Mouse (Mus musculus) kidney, postnatal 0 days (tissue): ENCODE measurements around the gene Cox6a1. TPM values are rescaled to one million over a fixed set of nuclear protein-coding genes. Genes with fewer than 3 reads are reported as not detected.

Experiments used
- ATAC-seq: fragments of 200-750 bp; cut with Nextera tagmentation; replicated peaks from 2 replicates; pipeline ENCODE4 v1.8.0; 2017; ENCODE audit warnings: low read depth, moderate number of reproducible peaks, moderate TSS enrichment, moderate library complexity; ENCODE audit not compliant: low FRiP score
- DNase-seq: peaks from one replicate; pipeline ENCODE4 v3.0.0-alpha.2; 2016; ENCODE audit warnings: low spot score
- H3K27ac ChIP-seq: fragments of 300-500 bp; sonication (generic); 2 replicates; pipeline ENCODE4 v1.5.1; 2014; ENCODE audit warnings: mild to moderate bottlenecking
- H3K27me3 ChIP-seq: fragments of 300-500 bp; sonication (generic); 2 replicates; pipeline ENCODE4 v1.6.1; 2014; ENCODE audit warnings: low read length, mixed read lengths; ENCODE audit not compliant: insufficient read depth
- H3K36me3 ChIP-seq: fragments of 300-500 bp; sonication (generic); 2 replicates; pipeline ENCODE4 v1.6.1; 2014; ENCODE audit warnings: low read length, mixed read lengths; ENCODE audit not compliant: insufficient read depth
- H3K4me1 ChIP-seq: fragments of 300-500 bp; sonication (generic); replicated peaks from 2 replicates; pipeline ENCODE4 v1.6.1; 2014; ENCODE audit warnings: antibody characterized with exemption, low read length, mixed read lengths; ENCODE audit not compliant: insufficient read depth
- H3K4me2 ChIP-seq: fragments of 300-500 bp; sonication (generic); 2 replicates; pipeline ENCODE4 v1.6.1; 2014; ENCODE audit warnings: mild to moderate bottlenecking, low read length, moderate library complexity, mixed read lengths
- H3K4me3 ChIP-seq: fragments of 300-500 bp; sonication (generic); replicated peaks from 2 replicates; pipeline ENCODE4 v1.5.1; 2014; ENCODE audit warnings: low read depth, low read length
- H3K9ac ChIP-seq: fragments of 300-500 bp; sonication (generic); 2 replicates; pipeline ENCODE4 v1.6.1; 2014; ENCODE audit warnings: low read depth, low read length
- H3K9me3 ChIP-seq: fragments of 300-500 bp; sonication (generic); replicated peaks from 2 replicates; pipeline ENCODE4 v1.6.1; 2016; ENCODE audit warnings: low read length, inconsistent platforms, mixed read lengths
- CTCF ChIP-seq: IDR thresholded peaks from 2 replicates; pipeline ENCODE4 v1.5.1; 2016; ENCODE audit warnings: antibody characterized with exemption, low read depth, mild to moderate bottlenecking, moderate library complexity
- WGBS: fragments of 180-500 bp; shearing (Covaris S2); extraction: QIAGEN DNeasy Blood & Tissue Kit; methylation state at CpG from one replicate; pipeline ENCODE4 v1.1.7; 2014; 5-methylcytosine and 5-hydroxymethylcytosine counted together
- polyA plus RNA-seq: library from polyadenylated mRNA; unstranded; fragments of >200 nt; fragmentation: Nextera tagmentation; extraction: Ambion mirVana; gene quantifications from 2 replicates; pipeline ENCODE4 v1.2.1, GENCODE M21; 2015

The Cox6a1 gene
- polyA plus RNA-seq, 1 experiment from 2014 or later = 1,635 TPM

- H3K27me3 ChIP-seq = no peaks in the 10 kb centered on the region
- under 1% methylated on average over 46 of the region's 46 CpGs for WGBS
- H3K4me3 ChIP-seq = peak overlapping the region; percentile 79
- H3K27ac ChIP-seq = peak overlapping the region; percentile 95
- H3K9ac ChIP-seq = peak overlapping the region; percentile 84
- peak; percentile 93 for DNase-seq
- peak overlapping the region; percentile 70 for H3K4me2 ChIP-seq
- no peaks in the 10 kb centered on the region for H3K9me3 ChIP-seq
- TF ChIP-seq CTCF = peak; percentile 56
- peaks cover 21% of the 10 kb centered on the region for H3K36me3 ChIP-seq
- ATAC-seq = no peak; the same call in 1 of the 2 replicates
- peaks cover 13% of the 10 kb centered on the region; the same call in 1 of the 2 replicates for H3K4me1 ChIP-seq
Measured at GRCm38 (mm10) chr5:115300035-115300744, 48.6 kb downstream of the Cox6a1 start.

DNA sequence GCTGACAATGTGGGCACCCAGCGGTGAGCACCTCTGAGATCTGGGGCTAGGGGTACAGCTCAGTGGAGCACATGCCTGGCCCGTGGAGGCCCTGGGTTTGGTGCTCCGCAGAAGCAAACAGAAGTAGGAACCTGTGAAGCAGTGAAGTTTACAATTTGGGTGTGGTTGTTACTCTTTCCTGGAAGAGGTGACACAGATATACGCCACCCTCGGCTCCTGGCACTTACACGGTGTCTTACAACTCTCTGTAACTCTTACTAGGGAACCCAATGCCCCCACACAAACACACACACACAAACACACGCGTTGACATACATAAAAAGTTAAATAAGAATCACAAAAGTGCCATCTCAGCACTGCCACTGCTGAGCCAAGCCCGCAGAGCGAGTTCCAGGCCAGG lies 52.4 kb downstream of the Cox6a1 start:
- Histone ChIP-seq H3K9me3 (no peaks in the 10 kb centered on the region), H3K9ac (no peak overlapping the region), H3K4me1 (peaks cover 13% of the 10 kb centered on the region; the same call in 1 of the 2 replicates), H3K4me2 (no peak overlapping the region), H3K4me3 (no peak overlapping the region), H3K36me3 (peaks cover 28% of the 10 kb centered on the region), H3K27me3 (no peaks in the 10 kb centered on the region), H3K27ac (no peak overlapping the region)
- no peak for TF ChIP-seq CTCF
- 77% methylated on average over 10 of the region's 10 CpGs for WGBS
- DNase-seq (no peak), ATAC-seq (no peak)

Other genes starting within 250 kb of the Cox6a1 start
- gene Acads, start 229.6 kb downstream of the Cox6a1 start, polyA plus RNA-seq = 105 and 117 TPM in 2 replicates
- 40.8 and 42.7 TPM in 2 replicates for gene Unc119b, start 214.0 kb downstream of the Cox6a1 start, polyA plus RNA-seq
- gene Mlec, start 190.8 kb downstream of the Cox6a1 start, polyA plus RNA-seq = 43.6 and 44.4 TPM in 2 replicates
- 0.87 and 1.2 TPM in 2 replicates for gene Cabp1, start 154.6 kb downstream of the Cox6a1 start, polyA plus RNA-seq
- gene Pop5, start 113.1 kb downstream of the Cox6a1 start, polyA plus RNA-seq = 160 and 161 TPM in 2 replicates
- gene Rnf10, start 76.1 kb downstream of the Cox6a1 start, polyA plus RNA-seq = 120 and 124 TPM in 2 replicates
- gene Coq5, start 69.3 kb downstream of the Cox6a1 start, polyA plus RNA-seq = 44.7 and 46.6 TPM in 2 replicates
- gene Dynll1, start 48.0 kb downstream of the Cox6a1 start, polyA plus RNA-seq = 1,395 and 1,475 TPM in 2 replicates
- 234 and 251 TPM in 2 replicates for gene Srsf9, start 21.8 kb downstream of the Cox6a1 start, polyA plus RNA-seq
- gene Gatc, start 7.8 kb downstream of the Cox6a1 start, polyA plus RNA-seq = 19.8 and 20.8 TPM in 2 replicates
- gene Triap1, start 7.8 kb downstream of the Cox6a1 start, polyA plus RNA-seq = 58.7 and 59.0 TPM in 2 replicates
- gene Msi1, start 80.6 kb upstream of the Cox6a1 start, polyA plus RNA-seq = 12.4 and 13.3 TPM in 2 replicates
- gene Pla2g1b, start 117.3 kb upstream of the Cox6a1 start, polyA plus RNA-seq = 0.97 and 0.98 TPM in 2 replicates
- 19.6 and 20.2 TPM in 2 replicates for gene Sirt4, start 135.7 kb upstream of the Cox6a1 start, polyA plus RNA-seq
- gene Pxn, start 157.7 kb upstream of the Cox6a1 start, polyA plus RNA-seq = 48.3 and 53.1 TPM in 2 replicates
- gene Rplp0, start 210.5 kb upstream of the Cox6a1 start, polyA plus RNA-seq = 1,459 and 1,525 TPM in 2 replicates
- 20.7 and 24.5 TPM in 2 replicates for gene Gcn1l1, start 216.3 kb upstream of the Cox6a1 start, polyA plus RNA-seq